Mouse (Mus musculus) heart, embryonic 11.5 days (tissue): ENCODE results near the gene Hus1. TPM values are rescaled to one million over a fixed set of nuclear protein-coding genes. Genes with fewer than 3 reads are reported as not detected.

ENCODE experiments used
- ATAC-seq: fragments of 200-750 bp; cut with Nextera tagmentation; replicated peaks from 2 replicates; pipeline ENCODE4 v1.8.0; 2017; ENCODE audit warnings: moderate library complexity; ENCODE audit not compliant: insufficient number of reproducible peaks, low FRiP score, low TSS enrichment
- H3K27ac ChIP-seq: fragments of 300-500 bp; sonication (generic); 2 replicates; pipeline ENCODE4 v1.5.1; 2014; ENCODE audit warnings: mild to moderate bottlenecking, low read depth, low read length
- H3K27me3 ChIP-seq: fragments of 300-500 bp; sonication (generic); 2 replicates; pipeline ENCODE4 v1.6.1; 2014; ENCODE audit warnings: mild to moderate bottlenecking, low read length, mixed read lengths; ENCODE audit not compliant: control insufficient read depth, insufficient read depth
- H3K36me3 ChIP-seq: fragments of 300-500 bp; sonication (generic); 2 replicates; pipeline ENCODE4 v1.6.1; 2014; ENCODE audit warnings: mild to moderate bottlenecking, low read length, moderate library complexity, mixed read lengths; ENCODE audit not compliant: control insufficient read depth, insufficient read depth
- H3K4me1 ChIP-seq: fragments of 300-500 bp; sonication (generic); 2 replicates; pipeline ENCODE4 v1.6.1; 2014; ENCODE audit warnings: low read length; ENCODE audit not compliant: control insufficient read depth, insufficient read depth
- H3K4me2 ChIP-seq: fragments of 300-500 bp; sonication (generic); 2 replicates; pipeline ENCODE4 v1.6.1; 2014; ENCODE audit warnings: mild to moderate bottlenecking, moderate library complexity
- H3K4me3 ChIP-seq: fragments of 300-500 bp; sonication (generic); 2 replicates; pipeline ENCODE4 v1.5.1; 2014; ENCODE audit warnings: low read depth, low read length
- H3K9ac ChIP-seq: fragments of 300-500 bp; sonication (generic); 2 replicates; pipeline ENCODE4 v1.6.1; 2014; ENCODE audit warnings: mild to moderate bottlenecking, low read depth, low read length, moderate library complexity
- H3K9me3 ChIP-seq: fragments of 300-500 bp; sonication (generic); replicated peaks from 2 replicates; pipeline ENCODE4 v1.6.1; 2016; ENCODE audit warnings: low read length; ENCODE audit not compliant: control insufficient read depth
- WGBS: fragments of 180-500 bp; shearing (Covaris S2); extraction: QIAGEN DNeasy Blood & Tissue Kit; methylation state at CpG from one replicate; pipeline ENCODE4 v1.1.7; 2014; ENCODE audit not compliant: insufficient replicate concordance; 5-methylcytosine and 5-hydroxymethylcytosine counted together
- polyA plus RNA-seq: library from polyadenylated mRNA; unstranded; fragments of >200 nt; fragmentation: Nextera tagmentation; extraction: Ambion mirVana; gene quantifications from 2 replicates; pipeline ENCODE4 v1.2.1, GENCODE M21; 2014

The Hus1 gene
- polyA plus RNA-seq: 14.5 and 15.7 TPM in 2 replicates

- Histone ChIP-seq H3K4me2 (peak within 1 kb of the TSS; percentile 70), H3K27ac (peak within 1 kb of the TSS; percentile 90), H3K9ac (peak within 1 kb of the TSS; percentile 96), H3K9me3 (no peaks in the 10 kb centered on the region), H3K36me3 (0 out of 2 replicates have a peak, but pooled peaks cover 2% of the 10 kb centered on the region), H3K27me3 (no peaks in the 10 kb centered on the region), H3K4me1 (peaks cover 8% of the 10 kb centered on the region), H3K4me3 (peak within 1 kb of the TSS; percentile 82)
- 0% methylated on average over 43 of the region's 43 CpGs for WGBS
- ATAC-seq: peak; percentile 93
Measured at GRCm38 (mm10) chr11:9010853-9011339, at the start of gene Hus1. Gene Hus1, minus strand, starts transcription at chr11:9011191.

GRCm38 (mm10) chr11:9060484-9060883 lies 49.5 kb upstream of the Hus1 start:
- Histone ChIP-seq H3K36me3 (no peaks in the 10 kb centered on the region), H3K9me3 (no peaks in the 10 kb centered on the region), H3K9ac (no peak overlapping the region), H3K4me2 (no peak overlapping the region), H3K4me3 (no peak overlapping the region), H3K27ac (no peak overlapping the region), H3K4me1 (no peaks in the 10 kb centered on the region), H3K27me3 (no peaks in the 10 kb centered on the region; the same call in 1 of the 2 replicates)
- no peak for ATAC-seq
- 24% methylated on average over 5 of the region's 5 CpGs for WGBS

GRCm38 (mm10) chr11:9060029-9060428 lies 49.0 kb upstream of the Hus1 start:
- no peak overlapping the region for H3K4me2 ChIP-seq
- WGBS: 67% methylated on average over 1 of the region's 1 CpGs
- H3K27me3 ChIP-seq: no peaks in the 10 kb centered on the region; the same call in 1 of the 2 replicates
- no peaks in the 10 kb centered on the region for H3K9me3 ChIP-seq
- H3K4me1 ChIP-seq: no peaks in the 10 kb centered on the region
- no peak overlapping the region for H3K4me3 ChIP-seq
- no peaks in the 10 kb centered on the region for H3K36me3 ChIP-seq
- ATAC-seq: no peak
- H3K9ac ChIP-seq: no peak overlapping the region
- no peak overlapping the region for H3K27ac ChIP-seq

GRCm38 (mm10) chr11:9057711-9058110 lies 46.7 kb upstream of the Hus1 start:
- no peak for ATAC-seq
- H3K4me1 ChIP-seq: no peaks in the 10 kb centered on the region
- 77% methylated on average over 4 of the region's 4 CpGs for WGBS
- H3K36me3 ChIP-seq: no peaks in the 10 kb centered on the region
- H3K27me3 ChIP-seq: no peaks in the 10 kb centered on the region; the same call in 1 of the 2 replicates
- no peak overlapping the region for H3K9ac ChIP-seq
- H3K4me2 ChIP-seq: no peak overlapping the region
- H3K9me3 ChIP-seq: no peaks in the 10 kb centered on the region
- H3K27ac ChIP-seq: no peak overlapping the region
- H3K4me3 ChIP-seq: no peak overlapping the region

- Histone ChIP-seq H3K4me1 (no peaks in the 10 kb centered on the region; the same call in 1 of the 2 replicates), H3K9me3 (no peaks in the 10 kb centered on the region), H3K36me3 (no peaks in the 10 kb centered on the region), H3K9ac (no peak overlapping the region), H3K27me3 (no peaks in the 10 kb centered on the region; the same call in 1 of the 2 replicates), H3K4me2 (no peak overlapping the region), H3K27ac (no peak overlapping the region), H3K4me3 (no peak overlapping the region)
- no peak for ATAC-seq
- 77% methylated on average over 2 of the region's 2 CpGs for WGBS
Measured at GRCm38 (mm10) chr11:9056937-9057336, 45.9 kb upstream of the Hus1 start.

GRCm38 (mm10) chr11:9051895-9052294 lies 40.9 kb upstream of the Hus1 start:
- Histone ChIP-seq H3K4me1 (peaks cover 7% of the 10 kb centered on the region), H3K4me3 (no peak overlapping the region), H3K27me3 (peaks cover 6% of the 10 kb centered on the region; the same call in 1 of the 2 replicates), H3K9me3 (no peaks in the 10 kb centered on the region), H3K36me3 (no peaks in the 10 kb centered on the region), H3K27ac (no peak overlapping the region), H3K4me2 (no peak overlapping the region), H3K9ac (no peak overlapping the region)
- WGBS: 61% methylated on average over 2 of the region's 2 CpGs
- ATAC-seq: no peak

GRCm38 (mm10) chr11:9050241-9050640 lies 39.2 kb upstream of the Hus1 start:
- H3K4me1 ChIP-seq: peaks cover 7% of the 10 kb centered on the region
- H3K9me3 ChIP-seq: no peaks in the 10 kb centered on the region
- H3K9ac ChIP-seq: no peak overlapping the region
- H3K27me3 ChIP-seq: peaks cover 6% of the 10 kb centered on the region; the same call in 1 of the 2 replicates
- ATAC-seq: no peak
- H3K4me2 ChIP-seq: no peak overlapping the region
- H3K4me3 ChIP-seq: no peak overlapping the region
- no peaks in the 10 kb centered on the region for H3K36me3 ChIP-seq
- no peak overlapping the region for H3K27ac ChIP-seq
- WGBS: 78% methylated on average over 4 of the region's 4 CpGs

- ATAC-seq: peak; percentile 25; the same call in 1 of the 2 replicates
- peak within 1 kb of the TSS; percentile 86 for H3K4me2 ChIP-seq
- H3K36me3 ChIP-seq: no peaks in the 10 kb centered on the region
- H3K4me1 ChIP-seq: peaks cover 7% of the 10 kb centered on the region
- peak within 1 kb of the TSS; percentile 48 for H3K4me3 ChIP-seq
- WGBS: 2% methylated on average over 18 of the region's 18 CpGs
- H3K27ac ChIP-seq: 0 out of 2 replicates have a peak within 1 kb of the TSS, but pooled peaks have one; percentile 70
- H3K27me3 ChIP-seq: peaks cover 6% of the 10 kb centered on the region; the same call in 1 of the 2 replicates
- no peaks in the 10 kb centered on the region for H3K9me3 ChIP-seq
- peak within 1 kb of the TSS; percentile 16; the same call in 1 of the 2 replicates for H3K9ac ChIP-seq
Measured at GRCm38 (mm10) chr11:9048703-9049060, 37.7 kb upstream of the Hus1 start, which contains the start of gene Sun3. Gene Sun3, minus strand, starts transcription at chr11:9048991.
